Mouse (Mus musculus) heart, embryonic 13.5 days (tissue): ENCODE data around the gene Rln3. TPM values are rescaled to one million over a fixed set of nuclear protein-coding genes. Genes with fewer than 3 reads are reported as not detected.

Source experiments
- ATAC-seq: fragments of 200-750 bp; cut with Nextera tagmentation; 2 replicates; pipeline ENCODE4 v1.8.0; 2017; ENCODE audit warnings: moderate TSS enrichment; ENCODE audit not compliant: insufficient number of reproducible peaks, low FRiP score, low TSS enrichment; ENCODE audit errors: extremely low read depth
- H3K27ac ChIP-seq: fragments of 300-500 bp; sonication (generic); replicated peaks from 2 replicates; pipeline ENCODE4 v1.5.1; 2015; ENCODE audit warnings: moderate library complexity, mild to moderate bottlenecking, inconsistent platforms
- H3K27me3 ChIP-seq: fragments of 300-500 bp; sonication (generic); replicated peaks from 2 replicates; pipeline ENCODE4 v1.6.1; 2015; ENCODE audit warnings: mild to moderate bottlenecking, inconsistent platforms
- H3K36me3 ChIP-seq: fragments of 300-500 bp; sonication (generic); 2 replicates; pipeline ENCODE4 v1.6.1; 2015; ENCODE audit warnings: mild to moderate bottlenecking, inconsistent platforms
- H3K4me1 ChIP-seq: fragments of 300-500 bp; sonication (generic); 2 replicates; pipeline ENCODE4 v1.6.1; 2015; ENCODE audit warnings: inconsistent platforms
- H3K4me2 ChIP-seq: fragments of 300-500 bp; sonication (generic); 2 replicates; pipeline ENCODE4 v1.6.1; 2015; ENCODE audit warnings: inconsistent platforms, mild to moderate bottlenecking, moderate library complexity
- H3K4me3 ChIP-seq: fragments of 300-500 bp; sonication (generic); 2 replicates; pipeline ENCODE4 v1.5.1; 2015; ENCODE audit warnings: moderate library complexity, mild to moderate bottlenecking, inconsistent platforms
- H3K9ac ChIP-seq: fragments of 300-500 bp; sonication (generic); 2 replicates; pipeline ENCODE4 v1.6.1; 2015; ENCODE audit warnings: inconsistent platforms, mild to moderate bottlenecking, moderate library complexity
- H3K9me3 ChIP-seq: fragments of 300-500 bp; sonication (generic); 2 replicates; pipeline ENCODE4 v1.6.1; 2016; ENCODE audit warnings: inconsistent platforms
- WGBS: fragments of 180-500 bp; shearing (Covaris S2); methylation state at CpG from one replicate; pipeline ENCODE4 v1.1.7; 2015; ENCODE audit warnings: mixed read lengths; 5-methylcytosine and 5-hydroxymethylcytosine counted together
- microRNA counts: library from miRNA; unstranded; fragments of <30 nt; microRNA quantifications from one replicate; lab custom pipeline; 2016
- microRNA-seq: library from miRNA; unstranded; fragments of <30 nt; microRNA quantifications from one replicate; pipeline ENCODE4, GENCODE M21; 2016
- polyA plus RNA-seq: library from polyadenylated mRNA; unstranded; fragments of >200 nt; fragmentation: Nextera tagmentation; extraction: Ambion mirVana; gene quantifications from 2 replicates; pipeline ENCODE4 v1.2.1, GENCODE M21; 2015

Gene Rln3
- polyA plus RNA-seq, 1 experiment from 2014 or later: not detected

DNA sequence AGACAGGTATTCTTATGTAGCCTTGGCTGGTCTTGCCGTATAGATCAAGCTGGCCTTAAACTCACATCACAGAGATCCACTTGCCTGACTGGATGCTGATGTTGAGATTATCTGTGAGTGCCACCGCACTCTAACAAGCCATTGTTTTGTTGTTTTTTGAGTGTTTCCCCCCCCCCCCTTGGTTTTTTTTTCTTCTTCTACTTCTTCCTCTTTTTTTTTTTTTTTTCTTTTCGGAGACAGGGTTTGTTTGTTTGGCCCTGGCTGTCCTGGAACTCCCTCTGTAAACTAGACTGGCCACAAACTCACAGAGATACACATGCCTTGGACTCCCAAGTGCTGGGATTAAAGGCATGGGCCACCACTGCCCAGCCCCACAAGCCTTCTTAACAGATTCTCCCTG lies 50.8 kb downstream of the Rln3 start:
- H3K27me3 ChIP-seq: no peaks in the 10 kb centered on the region
- H3K4me3 ChIP-seq: no peak overlapping the region
- no peaks in the 10 kb centered on the region for H3K9me3 ChIP-seq
- H3K36me3 ChIP-seq: peaks cover 63% of the 10 kb centered on the region
- WGBS: 67% methylated on average over 3 of the region's 3 CpGs
- ATAC-seq: no peak
- H3K4me2 ChIP-seq: no peak overlapping the region
- H3K27ac ChIP-seq: no peak overlapping the region
- H3K4me1 ChIP-seq: peaks cover 13% of the 10 kb centered on the region
- no peak overlapping the region for H3K9ac ChIP-seq

MicroRNA genes within 50 kb of the gene (microRNA counts, 519-probe panel; counts per million panel counts)
- microRNA mmu-miR-1199 (lab: Ali Mortazavi, UCI) (209 counts per million, percentile 61 among the panel's probes with 10 or more counts), microRNA mmu-miR-709 (lab: Ali Mortazavi, UCI) (1,756 counts per million, percentile 63 among the panel's probes with 10 or more counts)

Small RNAs within 50 kb of the gene (microRNA-seq; reads per million reads assigned to microRNA genes)
- gene Mir1199 (not detected), gene Mir709 (not detected), gene Mir8111 (1.2 reads per million)

Other genes with a start within 250 kb of the Rln3 start
- 8.5 and 8.7 TPM in 2 replicates for gene Adgrl1, start 144.9 kb downstream of the Rln3 start, polyA plus RNA-seq
- gene Gm10644, start 89.8 kb downstream of the Rln3 start, polyA plus RNA-seq: 0.41 and 0.55 TPM in 2 replicates
- 57.0 and 62.7 TPM in 2 replicates for gene Asf1b, start 89.5 kb downstream of the Rln3 start, polyA plus RNA-seq
- gene Prkaca, start 72.0 kb downstream of the Rln3 start, polyA plus RNA-seq: 197 and 206 TPM in 2 replicates
- gene Samd1, start 47.3 kb downstream of the Rln3 start, polyA plus RNA-seq: 4.8 and 5.7 TPM in 2 replicates
- gene 1700067K01Rik, start 43.5 kb downstream of the Rln3 start, polyA plus RNA-seq: 0.50 and 0.53 TPM in 2 replicates
- gene 2210011C24Rik, start 32.8 kb downstream of the Rln3 start, polyA plus RNA-seq: not detected in 2 replicates
- 1.2 and 1.6 TPM in 2 replicates for gene Palm3, start 23.5 kb downstream of the Rln3 start, polyA plus RNA-seq
- gene Il27ra, start 2.4 kb downstream of the Rln3 start, polyA plus RNA-seq: 4.6 and 5.4 TPM in 2 replicates
- gene Gm10643, start 20.1 kb upstream of the Rln3 start, polyA plus RNA-seq: 0.86 and 0.93 TPM in 2 replicates
- 5.7 and 5.8 TPM in 2 replicates for gene Rfx1, start 21.8 kb upstream of the Rln3 start, polyA plus RNA-seq
- gene Dcaf15, start 59.8 kb upstream of the Rln3 start, polyA plus RNA-seq: 7.6 TPM in 2 replicates
- gene Podnl1, start 81.0 kb upstream of the Rln3 start, polyA plus RNA-seq: 0.06 and 0.12 TPM in 2 replicates
- 14.5 and 15.3 TPM in 2 replicates for gene Cc2d1a, start 102.9 kb upstream of the Rln3 start, polyA plus RNA-seq
- 0.82 and 0.88 TPM in 2 replicates for gene 4930432K21Rik, start 103.0 kb upstream of the Rln3 start, polyA plus RNA-seq
- gene Nanos3, start 140.2 kb upstream of the Rln3 start, polyA plus RNA-seq: 1.9 and 2.8 TPM in 2 replicates
- 9.1 and 9.3 TPM in 2 replicates for gene Zswim4, start 192.1 kb upstream of the Rln3 start, polyA plus RNA-seq
- gene D8Ertd738e, start 204.7 kb upstream of the Rln3 start, polyA plus RNA-seq: 276 and 328 TPM in 2 replicates
- 45.4 and 50.3 TPM in 2 replicates for gene Mri1, start 212.3 kb upstream of the Rln3 start, polyA plus RNA-seq
- 11.3 and 16.9 TPM in 2 replicates for gene Ccdc130, start 225.4 kb upstream of the Rln3 start, polyA plus RNA-seq